31 mouse cellular contexts compared by ENCODE assay signal in genomic region chr7:41739891-41740290, GRCm38 (mm10).
A peak's percentile ranks its signal among the peaks of the same experiment; 100 is the strongest.
DNase-seq lines count a peak whose midpoint lies in the region; ATAC-seq lines count a peak whose summit lies in the region.
"Had no signal": no experiment of that assay in that cellular context is flagged by ENCODE, and none has a peak within 500 bp of the region (broad histone marks: within the 10 kb centered on the region; RNA-seq: fewer than 3 reads in every experiment).

No protein-coding gene starts in this region.

- DNase-seq in embryo, embryonic 9.5 days (ENCODE audit: extremely low spot score): peak; percentile 0
- no peak for DNase-seq in embryo, embryonic 11 days
- DNase-seq in R1 (ENCODE audit: low read depth, low spot score): peak; percentile 73
- DNase-seq in retina, embryonic 14.5 days (ENCODE audit: low spot score): no peak
- DNase-seq in frontal cortex, postnatal 10 days (ENCODE audit: low spot score in 2 of 2): no peak
- DNase-seq: adrenal gland, adult 2 months; adrenal gland, postnatal 36 days; cerebellum, adult 2 months; cerebellum, postnatal 14 days; gastrocnemius, postnatal 10 days; heart, postnatal 10 days; kidney, adult 2 months; kidney, postnatal 4 days; left cerebral cortex, postnatal 4 days; liver, embryonic 13.5 days; lung, adult 18-20 months; lung, postnatal 4 days; midbrain, embryonic 14.5 days; retina, postnatal 1 day; right cerebral cortex, postnatal 14 days; thymus, postnatal 25 days had no signal

- no peaks in the 10 kb centered on the region for H3K36me3 ChIP-seq in megakaryocyte, embryonic 14.5 days (replicated peaks; ENCODE audit: low read length)
- H3K36me3 ChIP-seq: G1E; hindbrain, embryonic 12.5 days; intestine, embryonic 15.5 days; limb, embryonic 15.5 days; liver, embryonic 13.5 days had no signal

- ATAC-seq in megakaryocyte, adult 5-6 weeks (ENCODE audit: poor library complexity, severe bottlenecking): no peak
- ATAC-seq: forebrain, embryonic 16.5 days; hindbrain, postnatal 0 days; intestine, embryonic 15.5 days; lung, postnatal 0 days had no signal

- H3K4me1 ChIP-seq in megakaryocyte, embryonic 14.5 days: no peaks in the 10 kb centered on the region
- H3K4me1 ChIP-seq: hindbrain, embryonic 12.5 days; intestine, embryonic 15.5 days; limb, embryonic 15.5 days; liver, embryonic 13.5 days had no signal

- no peaks in the 10 kb centered on the region for H3K27me3 ChIP-seq in megakaryocyte, embryonic 14.5 days (replicated peaks)
- H3K27me3 ChIP-seq: hindbrain, embryonic 12.5 days; intestine, embryonic 15.5 days; limb, embryonic 15.5 days; liver, embryonic 13.5 days had no signal

- H3K9me3 ChIP-seq in megakaryocyte, embryonic 14.5 days: peaks cover 7% of the 10 kb centered on the region
- H3K9me3 ChIP-seq: intestine, embryonic 15.5 days had no signal

- peak overlapping the region; percentile 42 for H3K4me3 ChIP-seq in megakaryocyte, embryonic 14.5 days (replicated peaks)
- H3K4me3 ChIP-seq: erythroblast, embryonic 14.5 days; hindbrain, embryonic 12.5 days; intestine, embryonic 15.5 days; limb, embryonic 15.5 days; liver, embryonic 13.5 days had no signal

Comparison
In these comparisons a context has a peak if more than half of its experiments do, and no peak if none do; other contexts are left out.
1. DNase-seq: peak in embryo, embryonic 9.5 days (single experiment) and R1 (single experiment); none in embryo, embryonic 11 days (single experiment), retina, embryonic 14.5 days (single experiment) and frontal cortex, postnatal 10 days (0 of 2).